Mouse (Mus musculus) liver, adult 10 weeks (tissue): ENCODE results near the gene Bdh1. TPM values are rescaled to one million over a fixed set of nuclear protein-coding genes. Genes with fewer than 3 reads are reported as not detected.

Experiments used
- polyA plus RNA-seq: library from polyadenylated mRNA; stranded (reverse); fragments of 350-450 nt; fragmentation: Illumina TruSeq; extraction: RNeasy Lipid Tissue Mini Kit (QIAGEN cat#74804); gene quantifications from one replicate; pipeline ENCODE4 v1.2.3, GENCODE M21; 2014; ENCODE audit warnings: low read depth, low replicate concordance

Gene Bdh1
- 53.1 TPM for polyA plus RNA-seq

GRCm38 (mm10) chr16:31422000-31422399, at the start of gene Bdh1:
Gene Bdh1 (plus strand): TSS chr16:31422280.

Other genes with a start within 250 kb of the Bdh1 start
- 11.2 TPM for gene Acap2, start 221.0 kb upstream of the Bdh1 start, polyA plus RNA-seq
- gene Ppp1r2, start 147.0 kb upstream of the Bdh1 start, polyA plus RNA-seq: 59.0 TPM
- not detected for gene Apod, start 107.5 kb upstream of the Bdh1 start, polyA plus RNA-seq
- 55.4 TPM for gene Dlg1, start 241.2 kb downstream of the Bdh1 start, polyA plus RNA-seq